Mouse (Mus musculus) thymus, adult 2 months (tissue): Measurements from ENCODE around the gene Isyna1. TPM values are rescaled to one million over a fixed set of nuclear protein-coding genes. Genes with fewer than 3 reads are reported as not detected.
A peak's percentile ranks its signal among the peaks of the same experiment; 100 is the strongest.

ENCODE experiments used
- DNase-seq: peaks from one replicate; pipeline ENCODE4 v3.0.0; 2021
- H3K27ac ChIP-seq: fragments of 200-500 bp; 2 replicates; pipeline ENCODE4 v1.5.1; 2012; ENCODE audit warnings: low read length, control low read depth; ENCODE audit not compliant: control insufficient read depth, insufficient read depth
- H3K27me3 ChIP-seq: fragments of 200-500 bp; 2 replicates; pipeline ENCODE4 v1.6.1; 2012; ENCODE audit warnings: mild to moderate bottlenecking, low read length, moderate library complexity, mixed read lengths; ENCODE audit not compliant: control insufficient read depth, insufficient read depth
- H3K36me3 ChIP-seq: fragments of 200-500 bp; 2 replicates; pipeline ENCODE4 v1.6.1; 2012; ENCODE audit warnings: mild to moderate bottlenecking, low read length, moderate library complexity; ENCODE audit not compliant: control insufficient read depth, insufficient read depth
- H3K4me1 ChIP-seq: fragments of 200-500 bp; replicated peaks from 2 replicates; pipeline ENCODE4 v1.6.1; 2012; ENCODE audit warnings: low read length; ENCODE audit not compliant: control insufficient read depth, insufficient read depth
- H3K4me3 ChIP-seq: fragments of 200-500 bp; 2 replicates; pipeline ENCODE4 v1.5.1; 2012; ENCODE audit warnings: mild to moderate bottlenecking, low read length, control low read depth, moderate library complexity; ENCODE audit not compliant: control insufficient read depth, insufficient read depth
- CTCF ChIP-seq: fragments of 200-500 bp; IDR thresholded peaks from 2 replicates; pipeline ENCODE4 v1.5.1; 2012; ENCODE audit warnings: mild to moderate bottlenecking, control low read depth, low read length, moderate library complexity, borderline replicate concordance; ENCODE audit not compliant: control insufficient read depth, poor library complexity, insufficient read depth; ENCODE audit errors: extremely low read depth
- POLR2A ChIP-seq: fragments of 200-500 bp; IDR thresholded peaks from 2 replicates; pipeline ENCODE4 v1.6.1; 2012; ENCODE audit warnings: mild to moderate bottlenecking, low read length, control low read depth, moderate library complexity; ENCODE audit not compliant: control insufficient read depth, poor library complexity, insufficient read depth; ENCODE audit errors: extremely low read depth
- WGBS: fragments of 180-500 bp; shearing (Covaris S2); methylation state at CpG from one replicate; pipeline ENCODE4 v1.1.7; 2018; 5-methylcytosine and 5-hydroxymethylcytosine counted together
- polyA plus RNA-seq: library from polyadenylated mRNA; depleted of rRNA; stranded (reverse); fragments of >200 nt; gene quantifications from 2 replicates; pipeline ENCODE4 v1.2.3, GENCODE M21; 2012

Gene Isyna1
- polyA plus RNA-seq, 1 experiment, result 185 TPM

DNA sequence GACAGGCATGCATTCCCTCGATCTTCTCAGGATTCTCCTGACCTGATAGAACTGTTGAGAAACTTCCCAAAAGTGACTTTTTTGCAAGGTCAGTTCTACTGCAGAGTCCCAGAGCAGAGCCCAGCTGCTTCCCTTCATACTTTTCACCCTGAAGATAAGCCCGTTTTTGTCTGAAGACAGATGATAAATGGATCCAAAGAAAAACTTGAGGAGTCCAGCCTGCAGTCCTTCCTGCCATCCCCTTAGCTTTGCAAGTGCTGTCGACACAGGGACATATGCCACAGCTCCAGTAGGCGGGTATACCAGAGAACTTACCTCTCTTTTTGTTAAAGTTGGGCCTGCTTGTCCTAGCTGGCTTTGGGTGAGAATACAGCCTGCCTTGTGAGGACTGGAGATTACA, 32.8 kb upstream of the Isyna1 start:
- TF ChIP-seq POLR2A, result no peak
- no peak for TF ChIP-seq CTCF
- H3K27ac ChIP-seq, result no peak overlapping the region
- peaks cover 60% of the 10 kb centered on the region for H3K4me1 ChIP-seq
- WGBS, result 94% methylated on average over 4 of the region's 4 CpGs
- no peak for DNase-seq
- no peaks in the 10 kb centered on the region for H3K27me3 ChIP-seq
- H3K36me3 ChIP-seq, result no peaks in the 10 kb centered on the region
- H3K4me3 ChIP-seq, result no peak overlapping the region

- H3K4me1 ChIP-seq, result peaks cover 67% of the 10 kb centered on the region
- TF ChIP-seq CTCF (no peak), POLR2A (no peak)
- H3K27ac ChIP-seq, result no peak overlapping the region
- no peaks in the 10 kb centered on the region for H3K36me3 ChIP-seq
- no peak overlapping the region for H3K4me3 ChIP-seq
- 90% methylated on average over 7 of the region's 7 CpGs for WGBS
- H3K27me3 ChIP-seq, result no peaks in the 10 kb centered on the region
- DNase-seq, result no peak
These were observed 32.2 kb upstream of the Isyna1 start for GRCm38 (mm10) chr8:70561809-70562535.

DNA sequence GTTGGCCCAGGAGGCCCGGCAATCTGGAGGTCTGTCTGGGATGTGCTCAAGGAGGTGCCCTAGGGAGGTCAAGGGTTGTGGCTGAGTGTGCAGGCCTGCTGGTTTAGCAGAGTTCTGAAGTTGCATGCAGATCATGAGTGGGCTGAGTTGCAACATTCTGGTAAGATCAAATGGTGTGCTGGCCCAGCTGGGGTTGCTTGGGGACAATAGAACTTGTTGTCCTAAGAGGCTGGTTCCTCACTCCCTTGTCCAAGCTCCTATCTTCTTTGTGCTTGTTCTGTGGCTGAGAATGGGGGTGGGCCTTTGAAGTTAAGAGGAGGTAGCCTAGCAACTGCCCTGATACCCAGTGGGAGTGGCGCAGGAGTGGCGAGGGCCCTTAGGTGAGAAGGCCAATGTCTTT, 31.4 kb upstream of the Isyna1 start:
- Histone ChIP-seq H3K4me3 (no peak overlapping the region), H3K4me1 (peaks cover 67% of the 10 kb centered on the region)
- 94% methylated on average over 3 of the region's 3 CpGs for WGBS

DNA sequence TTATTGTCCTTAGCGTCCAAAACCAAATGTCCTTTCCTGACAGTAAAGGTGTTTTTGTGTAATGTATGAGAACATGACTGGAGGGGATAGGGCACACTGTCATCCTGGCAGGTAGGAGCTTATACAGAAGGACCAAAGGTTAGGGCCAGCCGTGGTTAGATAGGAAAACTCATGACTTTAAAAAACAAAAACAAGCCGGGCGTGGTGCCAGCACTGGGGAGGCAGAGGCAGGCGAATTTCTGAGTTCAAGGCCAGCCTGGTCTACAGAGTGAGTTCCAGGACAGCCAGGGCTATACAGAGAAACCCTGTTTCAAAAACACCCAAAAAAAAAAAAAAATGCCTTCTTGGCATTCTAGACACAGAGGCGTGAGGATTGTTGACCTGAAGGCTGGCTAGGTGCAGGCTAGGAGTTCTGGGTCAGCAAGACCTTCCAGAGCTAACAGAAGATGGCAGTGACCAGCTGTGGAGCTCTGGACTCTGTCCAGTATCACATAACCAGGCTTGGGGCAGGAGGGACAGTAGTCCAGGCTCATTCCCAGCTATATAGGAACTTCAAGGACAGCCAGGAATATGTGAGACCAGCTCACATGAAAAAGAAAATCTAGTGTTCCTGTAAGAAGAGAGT, 30.3 kb upstream of the Isyna1 start:
- H3K4me1 ChIP-seq, result peaks cover 57% of the 10 kb centered on the region
- no peak for DNase-seq
- H3K4me3 ChIP-seq, result no peak overlapping the region
- TF ChIP-seq CTCF (no peak), POLR2A (no peak)
- no peak overlapping the region for H3K27ac ChIP-seq
- H3K27me3 ChIP-seq, result no peaks in the 10 kb centered on the region
- H3K36me3 ChIP-seq, result no peaks in the 10 kb centered on the region
- 92% methylated on average over 6 of the region's 6 CpGs for WGBS

More for the DNA sequence above, 31.4 kb upstream of the Isyna1 start:
- no peak overlapping the region for H3K27ac ChIP-seq
- no peak for DNase-seq
- no peaks in the 10 kb centered on the region for H3K36me3 ChIP-seq
- TF ChIP-seq POLR2A, result no peak
- H3K27me3 ChIP-seq, result no peaks in the 10 kb centered on the region

- Histone ChIP-seq H3K4me3 (no peak overlapping the region), H3K36me3 (no peaks in the 10 kb centered on the region), H3K27me3 (no peaks in the 10 kb centered on the region), H3K27ac (peak overlapping the region; percentile 78), H3K4me1 (peaks cover 54% of the 10 kb centered on the region)
- WGBS, result 40% methylated on average over 3 of the region's 3 CpGs
- TF ChIP-seq CTCF, result no peak
- no peak for TF ChIP-seq POLR2A
- DNase-seq, result no peak
These were observed 29.4 kb upstream of the Isyna1 start for GRCm38 (mm10) chr8:70564696-70565235.

- Histone ChIP-seq H3K27ac (peak overlapping the region; percentile 78), H3K36me3 (no peaks in the 10 kb centered on the region), H3K4me3 (no peak overlapping the region), H3K4me1 (peaks cover 46% of the 10 kb centered on the region), H3K27me3 (no peaks in the 10 kb centered on the region)
- peak; percentile 39 for DNase-seq
- no peak for TF ChIP-seq POLR2A
- 0 out of 2 replicates have a peak, but pooled peaks have one; percentile 25 for TF ChIP-seq CTCF
- WGBS, result under 1% methylated on average over 3 of the region's 3 CpGs
These were observed 28.6 kb upstream of the Isyna1 start for GRCm38 (mm10) chr8:70565561-70565960.

GRCm38 (mm10) chr8:70570360-70570759, 23.8 kb upstream of the Isyna1 start:
- TF ChIP-seq CTCF (no peak), POLR2A (no peak)
- Histone ChIP-seq H3K27me3 (no peaks in the 10 kb centered on the region), H3K27ac (no peak overlapping the region), H3K4me3 (no peak overlapping the region), H3K4me1 (peaks cover 11% of the 10 kb centered on the region), H3K36me3 (peaks cover 6% of the 10 kb centered on the region; the same call in 1 of the 2 replicates)
- no peak for DNase-seq
